Mouse (Mus musculus): ENCODE measurements around the gene 4930519P11Rik.

DNA sequence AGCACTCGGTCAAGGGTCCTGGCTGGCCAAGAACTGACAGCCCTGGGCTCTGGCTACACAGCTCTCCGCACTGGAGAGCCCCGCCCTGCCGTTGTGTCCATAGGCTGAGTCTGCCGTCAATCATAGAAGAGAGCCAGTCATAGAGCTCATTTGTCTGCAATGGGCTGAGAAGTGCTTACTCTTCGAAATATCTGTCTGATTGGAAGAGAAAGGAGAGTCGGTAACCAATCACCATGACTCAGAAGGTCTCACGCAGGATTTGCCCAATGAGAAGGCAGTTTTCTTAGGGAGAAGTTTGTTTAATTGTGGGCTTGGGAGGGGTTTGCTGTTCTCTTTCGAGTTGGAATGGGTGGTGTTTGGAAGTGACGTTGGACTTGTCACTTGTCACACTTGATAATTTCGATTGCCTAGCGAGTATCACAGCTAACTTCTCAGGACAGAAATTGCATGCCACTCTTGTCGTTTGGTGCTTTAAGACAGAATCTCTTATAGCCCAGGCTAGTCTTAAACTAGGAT is 9.5 kb downstream of the 4930519P11Rik start, which contains the start of gene Pxmp4:
- TF ChIP-seq CTCF (IDR thresholded peaks at IDR 0.05; ENCODE audit: control insufficient read depth, insufficient read depth, low read length) = no peak
- peak; percentile 91 for TF ChIP-seq POLR2A (IDR thresholded peaks at IDR 0.05; ENCODE audit: borderline replicate concordance, control insufficient read depth, low read depth, low read length)
